In the genomic region with DNA sequence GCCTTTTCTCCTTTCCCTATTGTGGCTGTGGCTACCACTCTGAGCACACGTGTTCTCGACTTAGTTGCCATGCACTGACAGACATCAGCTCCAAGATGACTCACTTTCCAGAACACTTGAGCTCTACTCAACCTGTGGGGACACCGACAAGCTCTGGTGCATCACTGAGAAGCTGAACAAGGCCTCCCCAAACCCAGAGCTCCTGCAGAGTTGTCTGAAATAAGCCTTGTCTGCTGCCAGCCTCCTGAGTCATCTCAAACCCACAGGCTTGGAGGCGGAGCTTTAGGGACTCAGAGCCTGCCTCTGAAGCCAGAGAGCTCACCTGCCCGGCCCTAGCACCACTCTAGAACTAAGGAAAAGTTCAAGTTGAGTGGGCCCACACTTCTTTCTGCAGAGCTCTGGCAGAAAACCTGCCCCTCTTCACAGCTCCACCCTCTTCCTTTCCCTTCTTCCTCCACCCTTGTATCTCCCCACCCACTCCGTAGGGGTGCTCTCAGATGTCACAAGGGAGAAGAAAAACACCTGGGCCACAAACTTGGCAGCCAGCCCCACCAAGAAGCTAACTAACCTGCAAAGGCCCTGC, we compare ENCODE assay signal across 8 mouse cellular contexts. TPM values are rescaled to one million over a fixed set of nuclear protein-coding genes. Genes with fewer than 3 reads are reported as not detected.
DNase-seq lines count a peak whose midpoint lies in the region; ATAC-seq lines count a peak whose summit lies in the region.
"Had no signal": no experiment of that assay in that cellular context is flagged by ENCODE, and none has a peak within 500 bp of the region (broad histone marks: within the 10 kb centered on the region; RNA-seq: fewer than 3 reads in every experiment).

No protein-coding gene starts in this region.

- DNase-seq in 3134 (ENCODE audit: extremely low read depth, insufficient read length, low spot score) (peak; percentile 77), 416B (ENCODE audit: low read depth) (peak; percentile 7)
- peak; percentile 83 for DNase-seq in cerebellum, adult 11-12 months
- DNase-seq in natural killer cell, adult 2 months (ENCODE audit: low spot score in 2 of 2), result peak; percentile 58 to 68
- no peak for DNase-seq in embryo, embryonic 10.5 days (ENCODE audit: low spot score)

- no peaks in the 10 kb centered on the region for H3K36me3 ChIP-seq in kidney, embryonic 14.5 days (ENCODE audit: control insufficient read depth, insufficient read depth, low read length)
- no peaks in the 10 kb centered on the region; the same call in 1 of the 2 replicates for H3K36me3 ChIP-seq in neural tube, embryonic 15.5 days
- H3K36me3 ChIP-seq: neural tube, embryonic 13.5 days had no signal

- no peaks in the 10 kb centered on the region for H3K9me3 ChIP-seq in kidney, embryonic 14.5 days (ENCODE audit: control insufficient read depth, low read length)
- no peaks in the 10 kb centered on the region for H3K9me3 ChIP-seq in neural tube, embryonic 15.5 days (replicated peaks)
- H3K9me3 ChIP-seq: neural tube, embryonic 13.5 days had no signal

- ATAC-seq in kidney, embryonic 14.5 days (ENCODE audit: low FRiP score, low TSS enrichment), result 0 out of 2 replicates have a peak, but pooled peaks have one; percentile 50
- no peak for ATAC-seq in neural tube, embryonic 15.5 days (ENCODE audit: low FRiP score)

- H3K4me3 ChIP-seq in kidney, embryonic 14.5 days (ENCODE audit: low read length), result no peak overlapping the region
- H3K4me3 ChIP-seq in neural tube, embryonic 15.5 days (replicated peaks), result no peak overlapping the region
- H3K4me3 ChIP-seq: neural tube, embryonic 13.5 days had no signal

- no peak overlapping the region for H3K9ac ChIP-seq in kidney, embryonic 14.5 days (ENCODE audit: low read depth, low read length)
- no peak overlapping the region for H3K9ac ChIP-seq in neural tube, embryonic 15.5 days (replicated peaks)
- H3K9ac ChIP-seq: neural tube, embryonic 13.5 days had no signal

- peak overlapping the region; percentile 59 for H3K27ac ChIP-seq in kidney, embryonic 14.5 days (ENCODE audit: low read depth, low read length)
- no peak overlapping the region for H3K27ac ChIP-seq in neural tube, embryonic 15.5 days (replicated peaks)

- H3K4me1 ChIP-seq in kidney, embryonic 14.5 days (ENCODE audit: control insufficient read depth, insufficient read depth, low read length), result peaks cover 33% of the 10 kb centered on the region
- H3K4me1 ChIP-seq in neural tube, embryonic 15.5 days, result peaks cover 27% of the 10 kb centered on the region

- H3K27me3 ChIP-seq in kidney, embryonic 14.5 days (ENCODE audit: control insufficient read depth, insufficient read depth, low read length), result no peaks in the 10 kb centered on the region
- no peaks in the 10 kb centered on the region for H3K27me3 ChIP-seq in neural tube, embryonic 15.5 days (replicated peaks)
- H3K27me3 ChIP-seq: neural tube, embryonic 13.5 days had no signal

- no peak overlapping the region for H3K4me2 ChIP-seq in kidney, embryonic 14.5 days (replicated peaks; ENCODE audit: low read depth, low read length)
- H3K4me2 ChIP-seq in neural tube, embryonic 15.5 days, result no peak overlapping the region
- H3K4me2 ChIP-seq: neural tube, embryonic 13.5 days had no signal

- WGBS in kidney, embryonic 14.5 days, result 52% methylated on average over 6 of the region's 6 CpGs
- 61% methylated on average over 6 of the region's 6 CpGs for WGBS in neural tube, embryonic 15.5 days

RNA-seq across cellular contexts. Expression of gene Sorl1, which starts 15.6 kb away (rescaled TPM):
- polyA plus RNA-seq in kidney, embryonic 14.5 days (2014; fragmentation: Nextera tagmentation; extraction: Ambion mirVana), result 9.1 and 11.5 TPM in 2 replicates
- 12.6 and 13.3 TPM in 2 replicates for polyA plus RNA-seq in neural tube, embryonic 15.5 days (2015; fragmentation: Nextera tagmentation; extraction: Ambion mirVana)
